Mouse (Mus musculus): ENCODE data around the gene Slco2b1.

Gene Slco2b1

DNA sequence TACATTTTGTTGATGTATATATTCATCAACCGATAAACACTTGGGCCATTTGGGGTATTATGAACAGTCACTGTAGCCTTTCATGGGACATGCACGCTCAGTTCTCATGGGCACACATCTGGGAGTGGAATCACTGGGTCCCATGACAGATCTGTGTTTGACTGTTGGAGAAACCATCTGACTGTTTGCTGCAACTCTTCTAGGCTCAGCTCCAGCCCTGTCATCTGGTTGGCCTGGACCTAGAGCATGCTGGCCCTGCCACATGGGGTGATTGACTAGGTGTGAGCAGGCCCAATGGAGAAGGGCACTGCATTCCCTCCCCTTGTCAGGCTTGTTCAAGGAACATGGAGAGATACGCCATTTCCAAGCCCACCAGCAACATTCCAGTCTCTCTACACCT, 17.2 kb downstream of the Slco2b1 start:
- DNase-seq (ENCODE audit: low spot score in 2 of 2), result no peak

DNA sequence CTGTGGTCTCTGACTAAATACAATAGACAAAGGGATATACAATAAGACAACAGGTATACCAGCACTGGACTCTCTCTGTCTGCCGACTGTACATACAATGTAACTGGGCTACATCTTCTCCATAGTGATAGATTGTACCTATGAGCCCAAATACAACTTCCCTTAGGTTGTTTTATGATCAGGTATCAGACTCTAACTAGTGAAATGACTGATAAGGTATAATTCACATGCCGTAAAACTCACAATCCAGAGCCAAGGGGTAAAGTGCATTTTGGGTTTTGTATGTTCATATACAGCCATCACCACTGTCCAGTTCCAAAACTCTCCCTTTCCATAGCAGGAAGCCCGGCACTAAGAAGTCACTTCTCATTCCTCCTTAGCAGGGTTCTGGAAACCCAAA, 17.8 kb downstream of the Slco2b1 start:
- no peak for DNase-seq (ENCODE audit: low spot score in 2 of 2)

DNA sequence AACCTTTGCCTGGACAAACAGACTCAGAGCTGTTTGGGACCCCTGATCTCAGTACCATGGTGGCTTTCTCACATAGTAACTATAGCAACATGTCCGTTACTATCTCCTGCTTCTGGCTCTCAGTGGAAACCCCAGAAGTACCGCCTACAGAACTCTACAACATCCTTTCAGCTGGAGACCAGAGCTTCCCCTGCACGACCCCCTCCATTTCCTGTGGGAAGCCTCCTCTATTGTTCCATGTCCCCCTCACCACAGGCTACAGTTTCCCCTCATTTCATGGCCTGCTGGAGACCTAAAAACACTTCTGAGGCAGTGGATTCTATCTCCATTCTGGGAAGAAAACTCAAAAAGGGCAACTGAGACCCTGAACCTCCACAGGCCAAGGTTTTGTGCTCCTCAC, 18.7 kb downstream of the Slco2b1 start:
- DNase-seq (ENCODE audit: low spot score in 2 of 2), result no peak

GRCm38 (mm10) chr7:99690819-99691218, 20.3 kb downstream of the Slco2b1 start:
- DNase-seq (ENCODE audit: low spot score in 2 of 2), result no peak

GRCm38 (mm10) chr7:99684086-99684485, 27.1 kb downstream of the Slco2b1 start:
- DNase-seq (ENCODE audit: low spot score in 2 of 2), result peak in 1 of 2 experiments; percentile 43

DNA sequence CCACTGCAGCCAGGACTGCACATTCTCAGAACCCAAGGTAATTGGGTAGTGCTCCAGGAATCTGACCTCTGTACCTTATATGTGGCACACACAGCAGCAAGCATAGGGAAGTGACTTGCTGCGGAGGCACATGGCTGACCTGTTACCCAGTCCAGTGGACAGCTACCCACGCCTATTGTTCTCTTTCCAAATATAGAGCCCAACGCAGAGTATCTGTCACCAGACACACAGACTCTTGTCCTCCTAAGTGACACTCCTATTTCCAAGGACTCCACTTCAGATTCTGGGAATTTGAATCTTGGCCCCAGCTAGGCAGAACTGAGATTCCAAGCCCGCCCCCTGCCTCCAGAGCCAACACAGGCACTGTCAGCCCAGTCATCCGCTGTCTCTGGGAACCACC, 30.4 kb downstream of the Slco2b1 start:
- DNase-seq (ENCODE audit: low spot score in 2 of 2), result no peak

- peak in 1 of 2 experiments; percentile 25 for DNase-seq (ENCODE audit: low spot score in 2 of 2)
Measured at GRCm38 (mm10) chr7:99674890-99675289, 36.2 kb downstream of the Slco2b1 start.

GRCm38 (mm10) chr7:99674209-99674608, 36.9 kb downstream of the Slco2b1 start:
- no peak for DNase-seq (ENCODE audit: low spot score in 2 of 2)

GRCm38 (mm10) chr7:99673188-99673587, 38.0 kb downstream of the Slco2b1 start:
- no peak for DNase-seq (ENCODE audit: low spot score in 2 of 2)

DNA sequence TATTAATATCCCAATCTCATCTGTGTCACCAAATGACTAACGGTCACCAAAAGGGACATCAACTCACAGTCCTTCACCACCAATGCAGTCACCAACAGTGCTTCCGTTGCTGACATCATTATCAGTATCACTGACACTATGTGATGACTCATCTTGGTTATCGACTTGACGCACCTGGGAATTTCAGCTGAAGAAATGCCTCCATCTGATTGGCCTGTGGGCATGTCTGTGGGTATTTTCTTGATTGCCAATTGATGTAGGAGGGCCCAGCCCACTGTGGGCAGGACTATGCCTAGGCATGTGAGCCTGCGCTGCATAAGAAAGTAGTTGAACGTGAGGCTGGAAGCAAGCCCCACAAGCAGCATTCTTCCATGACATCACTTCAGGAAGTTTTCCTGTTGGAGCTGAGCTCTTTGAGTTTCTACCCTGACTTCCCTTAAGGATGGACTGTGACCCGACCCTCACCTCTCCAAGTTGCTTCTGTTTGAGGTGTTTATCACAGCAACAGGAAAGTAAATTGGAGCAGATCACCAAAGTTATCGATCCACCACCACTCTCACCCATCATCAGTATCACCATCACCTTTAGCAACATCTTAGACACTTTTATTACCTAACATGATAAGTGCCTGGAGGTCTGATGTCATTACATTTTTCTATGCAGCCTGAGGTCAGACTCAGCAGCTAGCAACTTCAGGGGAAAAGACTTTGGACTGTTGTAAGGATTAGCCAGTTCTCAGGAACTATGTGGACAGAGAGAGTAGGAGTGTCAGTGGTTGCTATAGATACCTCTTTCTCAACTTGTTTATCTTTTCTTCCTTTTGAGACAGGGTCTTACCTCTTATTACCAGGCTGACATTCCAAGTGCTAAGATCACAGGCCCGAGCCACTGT, 39.4 kb downstream of the Slco2b1 start:
- no peak for DNase-seq (ENCODE audit: low spot score in 2 of 2)

DNA sequence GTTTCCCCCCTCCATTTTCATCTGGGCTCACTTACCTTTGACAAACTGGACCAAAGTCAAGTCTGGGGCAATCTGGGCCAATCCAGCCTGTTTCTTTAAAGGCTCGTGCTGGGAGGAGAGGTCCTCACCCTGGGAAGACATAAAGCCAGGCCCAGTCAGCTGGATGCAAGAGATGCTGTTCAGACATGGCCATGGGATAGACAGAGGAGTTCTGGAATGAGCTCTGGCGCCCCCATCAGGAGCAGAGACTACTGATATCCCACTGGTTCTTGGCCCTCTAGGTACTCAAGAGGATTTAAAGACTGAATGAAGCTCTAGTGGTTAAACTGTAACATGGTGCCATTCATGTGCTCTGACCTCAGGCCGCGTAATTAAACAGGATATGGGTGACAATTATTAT, 40.2 kb downstream of the Slco2b1 start:
- DNase-seq (ENCODE audit: low spot score in 2 of 2), result no peak

DNA sequence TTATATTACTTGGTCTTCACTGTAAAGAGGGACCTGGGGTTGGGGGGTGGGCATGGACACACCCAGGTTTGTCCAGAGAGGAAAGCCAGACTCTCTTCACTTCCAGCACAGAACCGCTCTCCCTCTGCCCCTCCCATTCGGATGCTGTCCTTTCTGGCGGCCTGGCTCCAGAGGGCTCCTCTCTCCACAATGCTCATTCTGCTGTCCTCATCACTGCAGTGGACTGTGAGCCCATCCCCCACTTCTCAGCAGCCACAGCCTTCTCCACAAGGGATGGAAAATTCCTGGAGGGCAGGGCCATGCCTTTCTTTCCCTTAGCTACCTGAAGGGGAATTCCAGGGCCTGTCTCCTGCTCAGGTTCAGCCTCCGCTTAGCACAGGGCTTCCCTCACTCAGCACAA, 42.3 kb downstream of the Slco2b1 start:
- DNase-seq (ENCODE audit: low spot score in 2 of 2), result peak in 1 of 2 experiments; percentile 18

DNA sequence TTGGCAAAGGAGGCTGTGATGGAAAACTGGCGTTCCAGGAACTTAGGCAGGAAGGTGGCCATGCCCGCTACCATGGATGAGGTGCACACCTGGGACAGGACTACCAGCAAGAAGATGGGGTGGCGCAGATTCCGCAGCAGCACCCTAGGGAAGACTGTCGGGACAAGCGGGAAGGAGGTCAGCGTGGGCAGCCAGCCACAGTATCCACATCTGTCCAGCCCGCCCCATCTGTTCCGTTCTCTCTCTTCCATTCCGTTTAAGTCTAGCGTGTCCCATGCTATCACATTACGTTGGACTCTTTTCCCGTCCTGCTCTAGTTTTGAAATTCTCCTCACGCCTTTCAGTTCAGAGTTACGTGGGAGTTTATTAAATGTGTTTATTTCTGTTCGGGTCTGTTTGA, 44.0 kb downstream of the Slco2b1 start:
- DNase-seq (ENCODE audit: low spot score in 2 of 2), result no peak

- DNase-seq (ENCODE audit: low spot score in 2 of 2), result no peak
Measured at GRCm38 (mm10) chr7:99665731-99666452, 45.2 kb downstream of the Slco2b1 start.

GRCm38 (mm10) chr7:99664571-99665485, 46.3 kb downstream of the Slco2b1 start:
- no peak for DNase-seq (ENCODE audit: low spot score in 2 of 2)

GRCm38 (mm10) chr7:99663507-99664220, 47.5 kb downstream of the Slco2b1 start:
- DNase-seq (ENCODE audit: low spot score in 2 of 2), result no peak

DNA sequence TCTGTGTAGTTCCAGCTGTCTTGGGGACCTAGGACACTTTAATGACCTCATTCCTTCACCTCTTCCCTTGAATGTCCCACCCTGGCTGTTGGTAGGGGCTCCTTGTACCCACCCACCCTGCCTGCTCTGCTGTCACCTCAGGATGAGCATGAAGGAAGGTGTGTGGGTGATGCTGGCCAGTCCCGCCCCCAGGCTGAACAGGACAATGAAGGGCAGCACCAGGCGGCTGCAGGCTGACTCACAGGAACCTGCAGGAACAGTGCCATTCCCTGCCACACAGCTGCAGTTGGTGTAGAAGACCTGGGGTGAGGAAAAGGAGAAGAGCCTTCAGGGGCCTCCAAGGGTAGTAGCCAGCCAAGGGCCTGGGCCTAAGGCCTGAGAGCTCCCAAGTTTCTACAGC, 48.8 kb downstream of the Slco2b1 start:
- no peak for DNase-seq (ENCODE audit: low spot score in 2 of 2)

DNA sequence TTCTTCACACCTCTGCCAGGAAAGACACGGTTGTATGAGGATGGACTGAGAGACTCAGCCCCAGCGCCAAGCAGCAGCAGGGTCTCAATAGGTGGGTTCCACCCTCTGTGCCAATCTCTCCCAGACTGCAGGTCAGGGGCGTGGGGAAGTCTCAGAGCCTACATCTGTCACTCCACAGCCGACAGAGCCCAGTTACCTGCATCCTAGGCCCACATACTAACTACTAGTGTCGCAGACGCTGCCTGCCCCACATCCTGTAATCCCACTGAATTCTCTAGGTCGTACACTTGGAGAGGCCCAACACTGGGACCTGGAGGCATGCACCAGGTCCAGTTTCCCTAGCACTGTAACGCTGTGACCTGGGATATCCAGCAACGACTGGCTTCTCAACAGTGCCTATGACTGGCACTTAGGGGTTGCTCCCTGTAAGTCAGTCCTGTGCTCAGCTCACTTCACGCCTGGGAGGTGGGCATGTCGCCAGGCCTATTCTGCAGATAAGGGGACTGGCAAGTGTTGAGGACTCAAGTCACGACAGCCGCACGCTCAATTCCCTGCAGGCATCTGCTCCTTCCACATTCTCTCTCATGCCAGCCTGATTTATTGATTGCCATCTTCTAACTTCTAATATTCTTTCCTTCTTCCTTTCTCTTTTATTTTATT, 49.4 kb downstream of the Slco2b1 start:
- no peak for DNase-seq (ENCODE audit: low spot score in 2 of 2)

GRCm38 (mm10) chr7:99661071-99661470, 50.1 kb downstream of the Slco2b1 start:
- DNase-seq (ENCODE audit: low spot score in 2 of 2), result no peak

DNA sequence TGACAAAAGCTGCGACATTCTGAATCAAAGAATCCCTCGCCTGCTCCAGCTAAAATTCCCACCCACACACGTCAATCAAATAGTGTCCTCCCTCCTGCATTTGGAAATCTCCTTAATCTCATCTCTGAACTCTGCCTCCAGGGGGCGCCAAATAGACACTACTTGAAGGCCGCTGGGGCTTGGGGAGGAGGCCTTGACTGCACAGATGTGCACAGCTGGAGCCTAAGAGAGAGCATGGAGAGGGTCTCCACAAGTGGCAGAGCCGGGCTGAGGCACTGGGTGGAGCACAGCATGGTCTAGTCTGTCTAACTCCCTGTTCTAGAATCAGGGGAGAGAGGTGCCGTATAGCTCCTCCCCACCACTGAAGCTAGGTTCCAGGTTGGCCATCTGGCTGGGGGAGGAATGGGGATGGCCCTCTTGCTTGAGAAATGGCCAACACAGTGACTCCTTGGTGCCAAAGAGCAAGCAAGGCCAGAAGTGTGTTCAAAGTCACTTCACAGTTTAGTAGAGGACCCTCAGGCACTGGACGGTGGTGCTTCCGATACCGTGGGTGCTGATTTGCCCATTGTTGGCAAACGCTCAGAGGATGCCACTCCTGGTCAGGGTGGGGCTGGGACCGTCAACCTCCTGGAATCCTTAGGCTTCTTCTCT, 51.6 kb downstream of the Slco2b1 start:
- DNase-seq (ENCODE audit: low spot score in 2 of 2), result peak; percentile 40 to 54

All from right cerebral cortex, postnatal 36 days (tissue).